Mouse (Mus musculus) liver, postnatal 0 days (tissue): Measurements from ENCODE around the gene Mlec.

Experiments
- CTCF ChIP-seq: sonication (generic); IDR thresholded peaks from 2 replicates; pipeline ENCODE4 v1.5.1; 2016; ENCODE audit warnings: antibody characterized with exemption, low read depth
- EP300 ChIP-seq: IDR thresholded peaks from 2 replicates; pipeline ENCODE4 v1.6.1; 2016; ENCODE audit warnings: antibody characterized with exemption, low read depth, mild to moderate bottlenecking

GRCm38 (mm10) chr5:115163563-115163962, 5.6 kb upstream of the Mlec start:
- TF ChIP-seq CTCF (peak; percentile 68), EP300 (no peak)
